ENCODE assay signal across 23 mouse cellular contexts in genomic region chr13:99048651-99049100, GRCm38 (mm10).
DNase-seq lines count a peak whose midpoint lies in the region; ATAC-seq and TF ChIP-seq lines count a peak whose summit lies in the region.
"Had no signal": no experiment of that assay in that cellular context is flagged by ENCODE, and none has a peak within 500 bp of the region (broad histone marks: within the 10 kb centered on the region; RNA-seq: fewer than 3 reads in every experiment).

No protein-coding gene starts in this region.

- no peak overlapping the region for H3K27ac ChIP-seq in liver, postnatal 0 days (ENCODE audit: low read depth)
- H3K27ac ChIP-seq: embryonic facial prominence, embryonic 12.5 days; forebrain, embryonic 13.5 days; heart, embryonic 13.5 days; hindbrain, postnatal 0 days; midbrain, embryonic 13.5 days had no signal

- no peaks in the 10 kb centered on the region for H3K27me3 ChIP-seq in liver, postnatal 0 days (ENCODE audit: insufficient read depth, low read length)
- H3K27me3 ChIP-seq: embryonic facial prominence, embryonic 12.5 days; forebrain, embryonic 13.5 days; heart, embryonic 13.5 days; midbrain, embryonic 13.5 days had no signal

- DNase-seq in liver, postnatal 0 days = no peak
- DNase-seq in liver = no peak
- DNase-seq in kidney, adult 8-10 months = peak; percentile 74 to 80
- DNase-seq in kidney, postnatal 14 days = peak; percentile 69
- DNase-seq in thymus, postnatal 4 days = no peak
- DNase-seq in right cerebral cortex, postnatal 4 days = no peak
- DNase-seq in gastrocnemius, adult 8-10 months (ENCODE audit: low spot score in 2 of 2) = no peak
- DNase-seq: adrenal gland, adult 8-10 months; cerebellum, adult 11-12 months; cerebellum, postnatal 14 days; gastrocnemius, postnatal 10 days; heart, adult 18-20 months; heart, postnatal 14 days; layer of hippocampus, adult 9-11 months; lung, adult 2 months; spleen, adult 18-20 months; thymus, postnatal 14 days had no signal

- TF ChIP-seq CTCF in liver, postnatal 0 days (IDR thresholded peaks at IDR 0.05; ENCODE audit: low read depth) = no peak

- H3K4me1 ChIP-seq in liver, postnatal 0 days (ENCODE audit: insufficient read depth) = no peaks in the 10 kb centered on the region
- H3K4me1 ChIP-seq: embryonic facial prominence, embryonic 12.5 days; forebrain, embryonic 13.5 days; heart, embryonic 13.5 days; midbrain, embryonic 13.5 days had no signal

- peak; percentile 49; the same call in 1 of the 2 replicates for ATAC-seq in liver, postnatal 0 days
- ATAC-seq: forebrain, embryonic 13.5 days; hindbrain, postnatal 0 days; midbrain, embryonic 13.5 days had no signal

- no peak for TF ChIP-seq EP300 in liver, postnatal 0 days (IDR thresholded peaks at IDR 0.05; ENCODE audit: low read depth)

- 59% methylated on average over 5 of the region's 5 CpGs for WGBS in liver, postnatal 0 days (ENCODE audit: insufficient replicate concordance)

- H3K4me3 ChIP-seq in liver, postnatal 0 days (ENCODE audit: low read depth, low read length) = no peak overlapping the region
- H3K4me3 ChIP-seq: embryonic facial prominence, embryonic 12.5 days; forebrain, embryonic 13.5 days; heart, embryonic 13.5 days; megakaryocyte, embryonic 14.5 days; midbrain, embryonic 13.5 days had no signal

- no peaks in the 10 kb centered on the region for H3K36me3 ChIP-seq in liver, postnatal 0 days (replicated peaks; ENCODE audit: insufficient read depth, low read length)
- H3K36me3 ChIP-seq: embryonic facial prominence, embryonic 12.5 days; heart, embryonic 13.5 days; midbrain, embryonic 13.5 days had no signal

- no peaks in the 10 kb centered on the region for H3K9me3 ChIP-seq in liver, postnatal 0 days (ENCODE audit: low read length)
- H3K9me3 ChIP-seq: embryonic facial prominence, embryonic 12.5 days; forebrain, embryonic 13.5 days; heart, embryonic 13.5 days; midbrain, embryonic 13.5 days had no signal

- no peak overlapping the region for H3K4me2 ChIP-seq in liver, postnatal 0 days (ENCODE audit: low read depth, low read length)
- H3K4me2 ChIP-seq: embryonic facial prominence, embryonic 12.5 days; forebrain, embryonic 13.5 days; heart, embryonic 13.5 days; midbrain, embryonic 13.5 days had no signal

- H3K9ac ChIP-seq in liver, postnatal 0 days (replicated peaks) = no peak overlapping the region
- H3K9ac ChIP-seq: embryonic facial prominence, embryonic 12.5 days; forebrain, embryonic 13.5 days; heart, embryonic 13.5 days; midbrain, embryonic 13.5 days had no signal

Comparison
In these comparisons a context has a peak if more than half of its experiments do, and no peak if none do; other contexts are left out.
1. DNase-seq: peak in kidney, adult 8-10 months (2 of 2) and kidney, postnatal 14 days (single experiment); none in liver, postnatal 0 days (single experiment), liver (single experiment), thymus, postnatal 4 days (single experiment), right cerebral cortex, postnatal 4 days (single experiment) and gastrocnemius, adult 8-10 months (0 of 2).